Mouse (Mus musculus): Measurements from ENCODE around the gene Edem2.
A peak's percentile ranks its signal among the peaks of the same experiment; 100 is the strongest.

Edem2 gene

DNA sequence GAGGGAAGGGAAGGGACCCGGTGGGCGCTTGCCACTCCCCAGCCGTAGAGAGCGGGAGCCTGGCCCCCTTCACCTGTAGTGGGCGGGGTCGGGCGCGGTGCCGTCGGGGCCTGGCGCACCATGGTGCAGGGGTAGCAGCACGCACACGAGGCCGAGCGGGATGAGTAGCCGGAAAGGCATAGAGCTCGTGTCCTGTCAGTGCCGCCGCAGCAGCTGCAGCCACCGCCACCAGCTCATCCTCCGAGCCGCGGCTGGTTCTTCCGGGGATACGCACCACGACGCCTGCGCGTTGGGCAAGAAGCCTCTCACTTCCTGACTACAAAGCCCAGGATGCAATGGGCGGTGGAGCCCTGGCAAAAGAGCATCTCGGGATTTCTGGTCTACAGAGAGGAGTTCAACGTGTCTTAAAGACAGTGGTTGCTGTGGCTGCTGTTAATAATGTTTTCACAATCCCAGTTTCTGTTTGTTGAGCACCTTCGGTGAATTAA is at the start of gene Edem2:
Edem2 (minus strand) TSS at position 318 of the 488 bp plus-strand sequence.
- peak; percentile 63 for DNase-seq (ENCODE audit: low spot score)

DNA sequence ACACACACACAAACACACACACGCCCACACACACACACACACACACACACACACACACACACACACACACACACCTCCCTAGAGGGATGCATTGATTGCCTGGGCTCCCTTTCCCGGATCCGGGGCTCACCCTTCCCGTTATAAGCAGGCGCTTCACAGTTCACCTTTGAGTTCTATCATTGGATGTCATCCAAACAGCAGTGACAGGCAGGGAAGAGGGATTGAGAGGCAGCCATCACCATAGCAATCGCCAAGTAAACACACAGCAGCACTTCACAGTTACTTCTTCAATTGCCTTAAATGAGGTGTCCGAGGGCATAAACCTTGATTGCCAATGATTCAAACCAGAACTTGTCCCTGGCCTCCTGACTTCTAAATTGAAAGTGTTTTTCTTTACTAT is 49.8 kb upstream of the Edem2 start:
- no peak for DNase-seq (ENCODE audit: low spot score)

DNA sequence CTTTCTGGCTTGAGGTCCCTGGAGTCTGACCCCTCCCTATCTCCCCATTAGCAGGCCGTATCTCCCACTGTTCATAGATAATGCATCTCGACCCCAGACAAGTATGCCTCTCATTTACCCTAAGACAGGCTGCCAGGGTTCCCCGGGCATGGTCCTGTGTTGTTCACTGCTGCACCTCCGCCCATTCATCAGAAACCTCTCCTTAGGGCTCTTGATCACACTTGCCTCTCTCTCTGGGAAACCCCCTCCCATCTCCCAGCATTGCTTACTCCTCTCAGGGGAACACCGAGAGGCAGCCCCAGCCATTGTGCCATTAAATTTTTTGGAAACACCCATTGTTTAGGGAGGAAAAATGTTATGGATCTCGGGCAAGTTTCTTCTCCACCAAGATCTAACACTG is 48.7 kb upstream of the Edem2 start:
- no peak for DNase-seq (ENCODE audit: low spot score)

GRCm38 (mm10) chr2:155777688-155777985 is 48.4 kb upstream of the Edem2 start:
- DNase-seq (ENCODE audit: low spot score) = no peak

DNA sequence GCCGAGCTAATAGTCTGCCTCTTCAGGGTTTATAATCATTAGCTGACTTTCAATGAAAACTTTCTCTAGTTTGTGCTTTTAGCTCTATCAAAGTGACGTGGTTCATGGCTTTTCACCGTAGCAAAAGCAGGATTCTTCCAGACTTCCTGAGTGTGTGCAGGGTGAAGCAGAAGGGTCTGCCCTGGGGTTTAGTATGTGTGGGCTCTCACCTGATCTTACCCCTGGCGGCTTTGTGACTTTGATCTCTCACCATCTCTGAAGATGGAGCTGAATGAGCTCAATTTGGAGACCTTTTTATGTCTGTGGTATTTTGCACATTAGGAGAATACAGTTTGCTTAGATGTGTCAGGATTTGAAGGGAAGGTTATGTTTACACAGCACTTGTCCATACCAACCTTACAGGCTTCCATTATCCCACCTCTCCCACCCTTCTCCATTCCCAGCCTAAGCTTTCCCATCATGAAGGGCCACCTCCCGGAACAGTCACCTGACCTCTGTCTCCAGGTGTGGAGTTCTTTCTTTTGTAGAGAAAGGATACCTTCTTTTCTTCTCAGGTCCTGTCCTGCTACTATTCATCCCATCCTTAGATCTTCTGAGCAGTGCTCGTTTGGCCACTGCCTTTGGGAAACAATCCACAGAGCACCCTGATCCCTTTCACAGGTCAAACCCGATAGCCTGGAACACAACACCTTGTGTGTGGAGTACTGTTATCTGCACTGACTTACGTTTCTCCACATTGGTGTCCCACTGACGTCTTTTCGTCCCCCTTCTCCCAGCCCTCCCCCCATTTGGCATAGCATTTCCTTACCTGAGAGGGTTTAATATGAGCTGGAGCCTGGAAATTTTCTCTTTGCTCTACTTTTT is 47.8 kb upstream of the Edem2 start:
- DNase-seq (ENCODE audit: low spot score) = no peak

- DNase-seq (ENCODE audit: low spot score) = peak; percentile 61
Observed at GRCm38 (mm10) chr2:155775685-155776263, 46.5 kb upstream of the Edem2 start.

- no peak for DNase-seq (ENCODE audit: low spot score)
Observed at GRCm38 (mm10) chr2:155774927-155775684, 45.8 kb upstream of the Edem2 start, which contains the start of gene Mmp24. Gene Mmp24, plus strand, starts transcription at chr2:155775342.

GRCm38 (mm10) chr2:155774261-155774926 is 45.1 kb upstream of the Edem2 start:
- DNase-seq (ENCODE audit: low spot score) = no peak

GRCm38 (mm10) chr2:155773664-155774063 is 44.4 kb upstream of the Edem2 start:
- no peak for DNase-seq (ENCODE audit: low spot score)

DNA sequence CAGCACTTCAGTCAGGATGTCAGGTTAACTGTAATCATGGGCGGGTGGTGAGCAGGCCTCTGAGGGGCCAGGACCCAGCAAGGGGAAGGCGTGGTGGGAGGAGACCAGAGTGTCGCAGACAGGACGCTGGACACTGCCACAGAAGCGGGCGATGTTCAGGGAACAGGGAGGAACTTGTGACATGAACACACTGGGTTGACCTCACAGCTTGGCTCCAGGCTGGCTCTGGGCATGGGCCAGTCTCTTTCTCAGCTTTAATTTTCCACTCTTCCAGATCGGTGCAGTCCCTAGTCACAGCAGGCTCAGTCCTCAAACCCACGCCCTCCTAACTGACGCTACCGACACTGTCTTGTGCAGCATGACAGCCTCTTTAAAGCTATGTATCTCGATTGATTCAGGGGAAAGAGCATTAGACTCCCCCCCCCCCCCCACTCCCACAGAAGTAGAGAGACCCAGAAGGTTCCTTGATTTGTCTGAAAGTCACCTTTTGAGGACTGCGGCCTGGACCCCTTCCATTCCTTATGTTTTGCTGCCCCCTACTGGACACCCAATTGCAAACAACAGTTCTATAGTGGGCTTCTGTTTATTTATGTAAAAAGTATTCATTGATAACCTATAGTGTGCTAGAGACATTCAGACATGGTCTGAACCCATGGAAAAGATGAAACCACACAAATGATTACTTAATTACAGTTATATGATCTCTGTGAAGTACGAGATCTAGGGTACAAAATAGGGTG is 35.6 kb upstream of the Edem2 start:
- DNase-seq (ENCODE audit: low spot score) = no peak

DNA sequence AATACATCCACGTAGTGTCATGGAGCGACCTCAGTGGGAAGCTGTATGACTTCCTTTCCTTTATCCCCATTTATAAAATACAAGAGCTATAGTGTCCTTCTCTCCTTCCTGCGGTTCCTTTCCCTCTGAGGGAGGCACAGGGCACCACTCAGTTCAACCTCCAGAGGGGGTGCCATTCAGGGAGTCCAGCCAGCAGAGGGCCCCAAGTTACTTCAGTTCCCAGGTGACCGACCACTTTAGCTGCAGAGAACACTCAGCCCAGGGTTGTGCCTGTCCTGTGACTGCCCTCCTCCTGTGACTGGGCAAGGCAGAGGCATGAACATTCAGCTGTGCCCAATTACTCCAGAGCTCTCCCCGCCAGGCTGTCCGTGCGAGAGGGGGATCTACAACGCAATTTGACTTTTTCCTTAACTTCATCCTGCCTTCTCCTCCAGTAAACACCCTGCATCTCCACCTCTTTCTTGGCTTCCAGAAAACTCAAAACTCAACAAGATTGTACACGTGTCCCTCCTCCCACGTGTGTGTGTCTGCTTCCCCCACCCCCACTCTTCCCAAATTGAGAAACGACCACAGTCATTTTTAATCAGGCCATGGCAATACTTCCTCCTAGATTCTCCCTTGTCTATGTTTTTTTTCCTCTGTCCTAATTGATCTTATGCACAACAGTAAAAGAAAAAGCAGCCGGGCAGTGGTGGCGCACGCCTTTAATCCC is 27.7 kb upstream of the Edem2 start:
- no peak for DNase-seq (ENCODE audit: low spot score)

DNA sequence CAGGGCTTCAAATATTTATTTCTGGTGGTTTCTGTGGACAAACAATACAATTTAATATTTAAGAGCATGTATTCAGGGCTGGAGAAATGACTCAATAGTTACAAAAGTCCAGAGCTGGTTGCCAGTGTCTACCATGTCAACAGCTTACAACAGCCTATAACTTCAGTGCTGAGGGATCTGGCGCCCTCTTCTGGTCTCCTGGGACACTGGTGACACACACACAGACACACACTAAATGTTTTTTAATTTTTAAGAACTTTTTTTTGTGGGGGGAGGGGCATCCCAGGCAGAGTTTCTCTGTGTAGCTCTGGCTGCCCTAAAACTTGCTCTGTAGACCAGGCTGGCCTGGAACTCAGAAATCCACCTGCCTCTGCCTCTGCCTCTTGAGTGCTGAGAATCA is 26.5 kb upstream of the Edem2 start:
- no peak for DNase-seq (ENCODE audit: low spot score)

DNA sequence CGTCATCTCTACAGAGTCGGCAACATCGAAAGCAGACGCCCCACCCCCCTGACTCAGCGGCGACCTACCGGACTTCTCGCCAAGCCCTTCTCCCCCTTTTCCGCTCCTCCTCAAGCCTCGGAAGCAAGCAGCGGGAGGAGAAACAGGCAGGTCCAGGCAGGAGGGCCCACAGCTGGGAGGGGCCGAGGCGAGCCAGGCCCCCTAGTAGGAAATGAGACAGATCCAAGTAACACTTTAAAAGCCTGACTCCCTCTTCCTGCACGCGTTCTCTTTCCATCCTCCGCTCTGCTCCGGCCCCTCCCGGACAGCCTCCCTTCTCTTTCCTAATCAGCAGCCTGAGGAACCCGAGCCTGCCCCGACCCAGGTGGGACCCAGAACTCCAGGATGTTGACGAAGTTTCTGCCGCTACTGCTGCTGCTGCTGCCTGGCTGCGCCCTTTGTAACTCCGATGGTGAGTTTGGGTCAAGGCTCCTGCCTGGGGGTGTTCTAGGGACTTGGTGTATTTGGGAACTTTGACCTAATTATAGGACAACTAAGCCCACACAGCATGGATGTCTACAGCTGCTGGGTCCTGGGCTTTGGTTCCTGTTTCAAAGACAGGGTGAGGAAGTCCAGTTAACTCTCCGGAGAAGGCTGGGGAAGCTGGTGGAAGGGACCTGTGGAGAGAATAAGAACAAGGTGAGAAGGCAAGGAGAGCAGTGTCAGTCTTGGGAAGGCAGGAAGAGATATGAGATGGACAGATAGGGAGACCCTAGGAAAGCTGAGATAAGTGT is 21.9 kb upstream of the Edem2 start, which contains the start of gene Procr:
Procr (plus strand) TSS at position 104 of the 773 bp plus-strand sequence.
- no peak for DNase-seq (ENCODE audit: low spot score)

DNA sequence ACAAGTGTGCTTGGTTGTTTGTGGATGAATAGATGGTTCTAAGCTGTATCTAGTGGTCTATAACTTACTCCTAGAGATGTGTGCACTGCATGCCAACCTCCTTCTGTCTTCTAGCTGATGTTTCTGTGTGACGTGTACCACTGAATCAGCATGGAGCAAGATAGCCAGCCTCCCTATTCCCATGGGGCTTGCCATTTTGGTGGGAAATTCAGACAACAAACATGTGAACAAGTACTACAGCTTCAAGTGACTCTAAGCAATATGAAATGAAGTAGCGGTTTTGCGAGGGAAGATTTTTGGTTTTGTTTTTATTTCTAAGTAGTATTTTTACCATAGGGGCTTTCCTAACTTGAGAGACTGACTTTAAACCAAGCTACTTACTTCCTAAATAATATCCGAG is 20.1 kb upstream of the Edem2 start:
- DNase-seq (ENCODE audit: low spot score) = no peak

DNA sequence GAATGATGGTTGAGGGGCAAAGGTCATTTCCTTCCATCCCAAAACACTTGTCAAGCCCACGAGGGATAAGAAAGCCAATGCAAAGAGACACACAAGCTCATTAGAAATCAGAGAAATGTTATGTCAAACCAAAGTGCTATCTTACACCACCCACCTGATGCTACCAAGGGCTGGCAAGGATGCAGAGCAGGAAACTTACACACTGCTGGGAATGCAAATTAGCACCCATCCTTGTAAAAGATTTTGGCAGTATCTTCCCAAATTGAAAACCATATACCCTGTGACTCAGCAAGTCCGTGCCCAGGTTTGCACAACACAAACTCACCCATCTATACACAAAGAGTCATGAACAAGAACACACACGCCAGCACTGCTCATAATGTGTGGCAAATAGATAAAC is 16.2 kb upstream of the Edem2 start:
- no peak for DNase-seq (ENCODE audit: low spot score)

DNA sequence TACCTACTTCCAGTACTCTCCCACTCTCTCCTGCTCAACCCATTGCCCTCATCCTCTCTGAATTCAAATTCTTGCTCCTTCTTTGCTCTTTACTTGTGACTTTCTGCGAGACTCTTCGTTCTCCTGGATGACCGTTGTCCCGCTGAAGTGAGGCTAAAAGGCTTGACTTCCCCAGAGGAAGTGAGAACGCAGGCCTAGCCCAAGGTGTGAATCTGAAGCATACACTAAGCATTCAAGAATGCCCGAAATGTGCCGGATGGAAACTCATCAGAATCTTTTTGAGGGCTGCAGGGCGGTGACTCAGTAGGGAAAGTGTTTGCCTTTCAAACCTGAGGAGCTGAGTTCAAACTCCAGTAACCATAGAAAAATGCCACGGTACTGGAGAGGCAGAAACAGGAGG is 14.1 kb upstream of the Edem2 start:
- DNase-seq (ENCODE audit: low spot score) = no peak

- no peak for DNase-seq (ENCODE audit: low spot score)
Observed at GRCm38 (mm10) chr2:155742931-155743337, 13.7 kb upstream of the Edem2 start.

DNA sequence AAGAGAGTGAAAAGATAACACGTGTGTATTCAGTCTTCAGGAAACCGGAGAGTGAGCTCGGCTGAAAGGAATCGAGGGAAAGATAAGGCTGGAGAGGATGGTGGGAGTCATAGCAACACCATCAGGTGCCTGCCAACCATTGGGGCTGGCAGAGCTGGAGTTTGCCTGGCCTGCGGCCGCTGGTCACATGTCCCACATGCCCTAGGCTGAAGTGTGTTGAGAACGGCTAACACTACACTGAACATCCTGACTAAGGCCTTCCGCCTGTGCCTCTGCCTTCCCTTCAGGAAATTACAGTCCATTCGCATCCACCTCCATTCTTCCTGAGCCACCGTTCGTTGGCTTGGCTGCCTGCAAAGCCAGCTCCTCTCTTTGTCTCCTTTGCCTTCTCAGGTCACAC is 12.9 kb upstream of the Edem2 start:
- no peak for DNase-seq (ENCODE audit: low spot score)

GRCm38 (mm10) chr2:155737803-155738202 is 8.5 kb upstream of the Edem2 start:
- DNase-seq (ENCODE audit: low spot score) = no peak

DNA sequence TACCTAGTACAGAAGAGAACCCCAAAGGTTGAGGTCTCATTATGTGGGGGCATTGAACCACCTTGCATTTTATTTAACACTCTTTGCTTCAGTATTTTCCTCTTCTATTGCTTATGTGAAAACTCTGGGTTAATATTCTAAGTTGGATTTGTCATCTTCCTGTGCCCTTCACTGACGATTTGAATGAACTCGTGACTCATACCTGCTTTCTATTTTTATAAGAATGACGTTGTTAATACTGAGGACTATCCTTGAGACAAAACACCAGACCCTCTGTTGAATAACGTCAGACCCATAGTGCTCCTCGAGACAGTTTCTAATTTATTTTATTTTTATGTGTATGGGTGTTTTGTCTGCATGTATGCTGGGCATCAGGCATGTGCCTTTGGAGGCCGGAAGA is 7.7 kb upstream of the Edem2 start:
- no peak for DNase-seq (ENCODE audit: low spot score)
